Mouse (Mus musculus) neural tube, embryonic 11.5 days (tissue): Measurements from ENCODE around the gene Fermt2. TPM values are rescaled to one million over a fixed set of nuclear protein-coding genes. Genes with fewer than 3 reads are reported as not detected.

Source experiments
- ATAC-seq: fragments of 200-750 bp; cut with Nextera tagmentation; 2 replicates; pipeline ENCODE4 v1.8.0; 2017; ENCODE audit warnings: moderate number of reproducible peaks, mild to moderate bottlenecking, moderate TSS enrichment, moderate library complexity; ENCODE audit not compliant: insufficient read depth, low FRiP score, low TSS enrichment
- DNase-seq: peaks from one replicate; pipeline ENCODE4 v3.0.0-alpha.2; 2015; ENCODE audit warnings: low spot score
- H3K27ac ChIP-seq: fragments of 300-500 bp; sonication (generic); 2 replicates; pipeline ENCODE4 v1.5.1; 2014; ENCODE audit warnings: low read depth, mild to moderate bottlenecking, low read length
- H3K27me3 ChIP-seq: fragments of 300-500 bp; sonication (generic); 2 replicates; pipeline ENCODE4 v1.6.1; 2014; ENCODE audit warnings: mild to moderate bottlenecking, low read length, mixed read lengths; ENCODE audit not compliant: control insufficient read depth, insufficient read depth
- H3K36me3 ChIP-seq: fragments of 300-500 bp; sonication (generic); 2 replicates; pipeline ENCODE4 v1.6.1; 2014; ENCODE audit warnings: mild to moderate bottlenecking, low read length, moderate library complexity, mixed read lengths; ENCODE audit not compliant: control insufficient read depth, insufficient read depth
- H3K4me1 ChIP-seq: fragments of 300-500 bp; sonication (generic); 2 replicates; pipeline ENCODE4 v1.6.1; 2014; ENCODE audit warnings: low read length, mixed read lengths; ENCODE audit not compliant: control insufficient read depth, insufficient read depth
- H3K4me2 ChIP-seq: fragments of 300-500 bp; sonication (generic); 2 replicates; pipeline ENCODE4 v1.6.1; 2014; ENCODE audit warnings: low read depth, mild to moderate bottlenecking, moderate library complexity
- H3K4me3 ChIP-seq: fragments of 300-500 bp; sonication (generic); 2 replicates; pipeline ENCODE4 v1.5.1; 2014; ENCODE audit warnings: low read depth, low read length
- H3K9ac ChIP-seq: fragments of 300-500 bp; sonication (generic); 2 replicates; pipeline ENCODE4 v1.6.1; 2014; ENCODE audit warnings: mild to moderate bottlenecking, low read length
- H3K9me3 ChIP-seq: fragments of 300-500 bp; sonication (generic); 2 replicates; pipeline ENCODE4 v1.6.1; 2016; ENCODE audit warnings: low read length; ENCODE audit not compliant: control insufficient read depth
- WGBS: fragments of 180-500 bp; shearing (Covaris S2); extraction: QIAGEN DNeasy Blood & Tissue Kit; methylation state at CpG from one replicate; pipeline ENCODE4 v1.1.7; 2014; 5-methylcytosine and 5-hydroxymethylcytosine counted together
- polyA plus RNA-seq: library from polyadenylated mRNA; unstranded; fragments of >200 nt; fragmentation: Nextera tagmentation; extraction: Ambion mirVana; gene quantifications from 2 replicates; pipeline ENCODE4 v1.2.1, GENCODE M21; 2014

The Fermt2 gene
- polyA plus RNA-seq, 1 experiment from 2014 or later: 75.5 TPM

GRCm38 (mm10) chr14:45553854-45554253 lies 23.9 kb upstream of the Fermt2 start:
- no peak overlapping the region for H3K4me2 ChIP-seq
- H3K4me1 ChIP-seq: no peaks in the 10 kb centered on the region
- ATAC-seq (no peak), DNase-seq (no peak)
- H3K9me3 ChIP-seq: no peaks in the 10 kb centered on the region
- H3K27ac ChIP-seq: no peak overlapping the region
- no peak overlapping the region for H3K9ac ChIP-seq
- 92% methylated on average over 2 of the region's 2 CpGs for WGBS
- H3K27me3 ChIP-seq: no peaks in the 10 kb centered on the region
- no peaks in the 10 kb centered on the region for H3K36me3 ChIP-seq
- no peak overlapping the region for H3K4me3 ChIP-seq

GRCm38 (mm10) chr14:45552431-45552830 lies 22.5 kb upstream of the Fermt2 start:
- Histone ChIP-seq H3K9ac (no peak overlapping the region), H3K27me3 (no peaks in the 10 kb centered on the region), H3K4me3 (no peak overlapping the region), H3K9me3 (no peaks in the 10 kb centered on the region), H3K4me2 (no peak overlapping the region), H3K36me3 (no peaks in the 10 kb centered on the region), H3K27ac (no peak overlapping the region), H3K4me1 (no peaks in the 10 kb centered on the region)
- DNase-seq (no peak), ATAC-seq (no peak)
- 84% methylated on average over 4 of the region's 4 CpGs for WGBS

GRCm38 (mm10) chr14:45551121-45551768 lies 21.3 kb upstream of the Fermt2 start:
- Histone ChIP-seq H3K4me2 (no peak overlapping the region), H3K36me3 (no peaks in the 10 kb centered on the region), H3K4me1 (no peaks in the 10 kb centered on the region), H3K27me3 (no peaks in the 10 kb centered on the region), H3K9me3 (no peaks in the 10 kb centered on the region), H3K27ac (no peak overlapping the region), H3K9ac (no peak overlapping the region; the same call in 1 of the 2 replicates), H3K4me3 (no peak overlapping the region; the same call in 1 of the 2 replicates)
- DNase-seq: peak; percentile 68
- peak; percentile 88 for ATAC-seq
- WGBS: 48% methylated on average over 17 of the region's 17 CpGs

- no peak overlapping the region for H3K4me2 ChIP-seq
- H3K9me3 ChIP-seq: no peaks in the 10 kb centered on the region
- H3K9ac ChIP-seq: no peak overlapping the region
- H3K36me3 ChIP-seq: no peaks in the 10 kb centered on the region
- 79% methylated on average over 13 of the region's 13 CpGs for WGBS
- ATAC-seq (no peak), DNase-seq (no peak)
- no peaks in the 10 kb centered on the region for H3K4me1 ChIP-seq
- no peak overlapping the region for H3K27ac ChIP-seq
- H3K4me3 ChIP-seq: no peak overlapping the region
- H3K27me3 ChIP-seq: no peaks in the 10 kb centered on the region
Measured at GRCm38 (mm10) chr14:45550010-45550647, 20.2 kb upstream of the Fermt2 start.

GRCm38 (mm10) chr14:45548118-45548517 lies 18.2 kb upstream of the Fermt2 start:
- Histone ChIP-seq H3K4me2 (no peak overlapping the region), H3K4me3 (no peak overlapping the region), H3K36me3 (no peaks in the 10 kb centered on the region), H3K27ac (no peak overlapping the region), H3K9ac (no peak overlapping the region), H3K27me3 (no peaks in the 10 kb centered on the region), H3K4me1 (no peaks in the 10 kb centered on the region), H3K9me3 (no peaks in the 10 kb centered on the region)
- no peak for DNase-seq
- no peak for ATAC-seq
- 79% methylated on average over 3 of the region's 3 CpGs for WGBS

GRCm38 (mm10) chr14:45544905-45545304 lies 15.0 kb upstream of the Fermt2 start:
- no peaks in the 10 kb centered on the region for H3K9me3 ChIP-seq
- WGBS: 85% methylated on average over 7 of the region's 7 CpGs
- no peak overlapping the region for H3K9ac ChIP-seq
- no peak overlapping the region for H3K4me2 ChIP-seq
- H3K4me1 ChIP-seq: no peaks in the 10 kb centered on the region
- H3K4me3 ChIP-seq: no peak overlapping the region
- no peak for DNase-seq
- H3K27ac ChIP-seq: no peak overlapping the region
- H3K36me3 ChIP-seq: no peaks in the 10 kb centered on the region
- H3K27me3 ChIP-seq: no peaks in the 10 kb centered on the region
- ATAC-seq: no peak

GRCm38 (mm10) chr14:45544026-45544425 lies 14.1 kb upstream of the Fermt2 start:
- Histone ChIP-seq H3K9me3 (no peaks in the 10 kb centered on the region), H3K4me1 (no peaks in the 10 kb centered on the region), H3K9ac (no peak overlapping the region), H3K4me2 (no peak overlapping the region), H3K4me3 (no peak overlapping the region), H3K27ac (no peak overlapping the region), H3K27me3 (no peaks in the 10 kb centered on the region), H3K36me3 (no peaks in the 10 kb centered on the region)
- ATAC-seq (no peak), DNase-seq (no peak)
- WGBS: 74% methylated on average over 5 of the region's 6 CpGs

- no peak overlapping the region for H3K4me2 ChIP-seq
- no peaks in the 10 kb centered on the region for H3K36me3 ChIP-seq
- ATAC-seq (peak; percentile 63), DNase-seq (peak; percentile 81)
- H3K4me1 ChIP-seq: no peaks in the 10 kb centered on the region
- H3K27ac ChIP-seq: no peak overlapping the region
- no peak overlapping the region for H3K4me3 ChIP-seq
- H3K9ac ChIP-seq: no peak overlapping the region
- H3K9me3 ChIP-seq: no peaks in the 10 kb centered on the region
- WGBS: 44% methylated on average over 12 of the region's 12 CpGs
- no peaks in the 10 kb centered on the region for H3K27me3 ChIP-seq
Measured at GRCm38 (mm10) chr14:45539659-45540468, 9.9 kb upstream of the Fermt2 start.
